ENCODE assay signal across 17 mouse cellular contexts in genomic region chr9:78579644-78580396, GRCm38 (mm10). TPM values are rescaled to one million over a fixed set of nuclear protein-coding genes. Genes with fewer than 3 reads are reported as not detected.
A peak's percentile ranks its signal among the peaks of the same experiment; 100 is the strongest.
DNase-seq lines count a peak whose midpoint lies in the region; ATAC-seq and TF ChIP-seq lines count a peak whose summit lies in the region.
"Had no signal": no experiment of that assay in that cellular context is flagged by ENCODE, and none has a peak within 500 bp of the region (broad histone marks: within the 10 kb centered on the region; RNA-seq: fewer than 3 reads in every experiment).

No protein-coding gene starts in this region.

- H3K4me1 ChIP-seq in lung, embryonic 14.5 days (ENCODE audit: insufficient read depth) = no peaks in the 10 kb centered on the region
- peaks cover 6% of the 10 kb centered on the region for H3K4me1 ChIP-seq in lung, adult 2 months (ENCODE audit: control insufficient read depth, insufficient read depth, low read length)
- no peaks in the 10 kb centered on the region for H3K4me1 ChIP-seq in intestine, embryonic 15.5 days (replicated peaks)
- H3K4me1 ChIP-seq in stomach, embryonic 16.5 days (ENCODE audit: control insufficient read depth, insufficient read depth, low read length) = no peaks in the 10 kb centered on the region

- TF ChIP-seq CTCF in lung, embryonic 14.5 days (IDR thresholded peaks at IDR 0.05; ENCODE audit: low read depth) = no peak
- no peak for TF ChIP-seq CTCF in lung, adult 2 months (IDR thresholded peaks at IDR 0.05; ENCODE audit: insufficient read depth, low read length)

- TF ChIP-seq POLR2A in lung, adult 2 months (IDR thresholded peaks at IDR 0.05; ENCODE audit: borderline replicate concordance, extremely low read depth, low read depth, low read length) = no peak

- no peak overlapping the region for H3K4me3 ChIP-seq in lung, embryonic 14.5 days (ENCODE audit: low read depth, low read length)
- H3K4me3 ChIP-seq in lung, adult 2 months (replicated peaks; ENCODE audit: extremely low read depth, low read depth, low read length) = no peak overlapping the region
- H3K4me3 ChIP-seq in intestine, embryonic 15.5 days (replicated peaks) = no peak overlapping the region
- no peak overlapping the region for H3K4me3 ChIP-seq in stomach, embryonic 16.5 days (replicated peaks; ENCODE audit: low read length)
- H3K4me3 ChIP-seq: heart, embryonic 13.5 days had no signal

- WGBS in lung, embryonic 14.5 days = 49% methylated on average over 10 of the region's 10 CpGs
- 43% methylated on average over 10 of the region's 10 CpGs for WGBS in lung, adult 2 months
- WGBS in intestine, embryonic 15.5 days = 54% methylated on average over 10 of the region's 10 CpGs
- 55% methylated on average over 10 of the region's 10 CpGs for WGBS in stomach, embryonic 16.5 days

- H3K36me3 ChIP-seq in lung, embryonic 14.5 days (ENCODE audit: insufficient read depth) = peaks cover 32% of the 10 kb centered on the region
- H3K36me3 ChIP-seq in intestine, embryonic 15.5 days = peaks cover 7% of the 10 kb centered on the region; the same call in 1 of the 2 replicates
- H3K36me3 ChIP-seq in stomach, embryonic 16.5 days (ENCODE audit: control insufficient read depth, insufficient read depth, low read length) = peaks cover 6% of the 10 kb centered on the region; the same call in 1 of the 2 replicates

- ATAC-seq in lung, embryonic 14.5 days (ENCODE audit: insufficient read depth) = peak; percentile 74
- peak; percentile 55 for ATAC-seq in intestine, embryonic 15.5 days
- ATAC-seq in stomach, embryonic 16.5 days (ENCODE audit: insufficient read depth, low FRiP score) = peak; percentile 62; the same call in 1 of the 2 replicates
- ATAC-seq in activated CD4-positive, CD25-positive, alpha-beta regulatory T cell, adult 4 months = no peak
- ATAC-seq: forebrain, embryonic 16.5 days had no signal

- peak; percentile 14 for DNase-seq in embryo, embryonic 10.5 days (ENCODE audit: low spot score)
- DNase-seq in embryo, embryonic 9.5 days (ENCODE audit: extremely low spot score) = no peak
- peak; percentile 28 for DNase-seq in lung, embryonic 14.5 days
- no peak for DNase-seq in lung, adult 2 months
- DNase-seq in gastrocnemius, adult 18-20 months (ENCODE audit: low spot score) = no peak
- DNase-seq: adrenal gland, postnatal 14 days; cerebellum, postnatal 10 days; gastrocnemius, postnatal 14 days; kidney, postnatal 14 days; right cerebral cortex, postnatal 25 days; thymus, postnatal 14 days had no signal

- no peak overlapping the region for H3K4me2 ChIP-seq in lung, embryonic 14.5 days
- H3K4me2 ChIP-seq in intestine, embryonic 15.5 days (replicated peaks) = no peak overlapping the region
- no peak overlapping the region for H3K4me2 ChIP-seq in stomach, embryonic 16.5 days (ENCODE audit: low read depth, low read length)
- H3K4me2 ChIP-seq: heart, embryonic 13.5 days; liver, embryonic 11.5 days had no signal

- H3K27me3 ChIP-seq in lung, embryonic 14.5 days (ENCODE audit: insufficient read depth, low read length) = no peaks in the 10 kb centered on the region
- no peaks in the 10 kb centered on the region for H3K27me3 ChIP-seq in intestine, embryonic 15.5 days (replicated peaks)
- no peaks in the 10 kb centered on the region for H3K27me3 ChIP-seq in stomach, embryonic 16.5 days (ENCODE audit: control insufficient read depth, insufficient read depth, low read length)
- H3K27me3 ChIP-seq: heart, embryonic 13.5 days had no signal

- no peaks in the 10 kb centered on the region for H3K9me3 ChIP-seq in lung, embryonic 14.5 days (ENCODE audit: low read depth, low read length)
- H3K9me3 ChIP-seq in intestine, embryonic 15.5 days = no peaks in the 10 kb centered on the region
- no peaks in the 10 kb centered on the region for H3K9me3 ChIP-seq in stomach, embryonic 16.5 days (replicated peaks; ENCODE audit: control insufficient read depth, low read length)
- H3K9me3 ChIP-seq: heart, embryonic 13.5 days had no signal

- H3K9ac ChIP-seq in lung, embryonic 14.5 days = no peak overlapping the region
- H3K9ac ChIP-seq in intestine, embryonic 15.5 days = no peak overlapping the region
- no peak overlapping the region for H3K9ac ChIP-seq in stomach, embryonic 16.5 days (ENCODE audit: low read length)
- H3K9ac ChIP-seq: heart, embryonic 13.5 days had no signal

- no peak overlapping the region for H3K27ac ChIP-seq in lung, embryonic 14.5 days (ENCODE audit: low read depth)
- no peak overlapping the region for H3K27ac ChIP-seq in intestine, embryonic 15.5 days
- H3K27ac ChIP-seq in stomach, embryonic 16.5 days (ENCODE audit: low read length) = no peak overlapping the region
- H3K27ac ChIP-seq: heart, embryonic 13.5 days had no signal

RNA-seq across cellular contexts. Expression of gene Slc17a5, which starts 8.0 kb away (rescaled TPM):
- 12.2 and 12.7 TPM in 2 replicates for polyA plus RNA-seq in lung, embryonic 14.5 days (2014; fragmentation: Nextera tagmentation; extraction: Ambion mirVana)
- polyA plus RNA-seq in lung, adult 2 months (2012; rRNA removed) = 11.4 and 12.4 TPM in 2 replicates
- 39.6 and 49.8 TPM in 2 replicates for polyA plus RNA-seq in intestine, embryonic 15.5 days (2015; fragmentation: Nextera tagmentation; extraction: Ambion mirVana)
- polyA plus RNA-seq in stomach, embryonic 16.5 days (2015; fragmentation: Nextera tagmentation; extraction: Ambion mirVana) = 21.4 and 23.2 TPM in 2 replicates
- total RNA-seq in gastrocnemius, adult 18-20 months (2021) = 1 to 10 TPM; 2.8 to 3.2 TPM
- 10 to 100 TPM in 1 of 2 experiments, 1 to 10 TPM in 1; 9.3 to 11.3 TPM for polyA plus RNA-seq in activated CD4-positive, CD25-positive, alpha-beta regulatory T cell, adult 4 months (2017; shearing (Covaris generic))

RNA-seq across cellular contexts. Expression of gene Cd109, which starts 35.5 kb away (rescaled TPM):
- polyA plus RNA-seq in lung, embryonic 14.5 days (2014; fragmentation: Nextera tagmentation; extraction: Ambion mirVana) = 14.2 and 14.4 TPM in 2 replicates
- 0.42 and 1.6 TPM in 2 replicates for polyA plus RNA-seq in lung, adult 2 months (2012; rRNA removed)
- 5.1 and 5.9 TPM in 2 replicates for polyA plus RNA-seq in intestine, embryonic 15.5 days (2015; fragmentation: Nextera tagmentation; extraction: Ambion mirVana)
- polyA plus RNA-seq in stomach, embryonic 16.5 days (2015; fragmentation: Nextera tagmentation; extraction: Ambion mirVana) = 13.6 and 14.1 TPM in 2 replicates
- total RNA-seq in gastrocnemius, adult 18-20 months (2021) = under 1 TPM; 0.27 to 0.74 TPM
- polyA plus RNA-seq in activated CD4-positive, CD25-positive, alpha-beta regulatory T cell, adult 4 months (2017; shearing (Covaris generic)) = under 1 TPM in 1 of 2 experiments, not detected in 1; 0.13 TPM

Comparison
In these comparisons a context has a peak if more than half of its experiments do, and no peak if none do; other contexts are left out.
1. DNase-seq: peak in embryo, embryonic 10.5 days (single experiment) and lung, embryonic 14.5 days (single experiment); none in embryo, embryonic 9.5 days (single experiment), lung, adult 2 months (single experiment) and gastrocnemius, adult 18-20 months (single experiment).